ENCODE assay signal across 11 mouse cellular contexts in genomic region chr8:108595061-108595419, GRCm38 (mm10).
DNase-seq lines count a peak whose midpoint lies in the region; ATAC-seq and TF ChIP-seq lines count a peak whose summit lies in the region.
"Had no signal": no experiment of that assay in that cellular context is flagged by ENCODE, and none has a peak within 500 bp of the region (broad histone marks: within the 10 kb centered on the region; RNA-seq: fewer than 3 reads in every experiment).

No protein-coding gene starts in this region.

- intact Hi-C loops in gastrocnemius, adult 2 months (cut with DNase I) = no loop called here
- intact Hi-C loops in gastrocnemius, postnatal 36 days (cut with DNase I) = no loop called here

- no peak for DNase-seq in gastrocnemius, adult 2 months
- DNase-seq in gastrocnemius, postnatal 36 days = no peak
- no peak for DNase-seq in lung, embryonic 14.5 days
- DNase-seq in lung, postnatal 25 days (ENCODE audit: low spot score) = no peak
- peak; percentile 49 for DNase-seq in embryo, embryonic 10.5 days (ENCODE audit: low spot score)
- no peak for DNase-seq in frontal cortex, postnatal 10 days (ENCODE audit: low spot score in 2 of 2)
- no peak for DNase-seq in retina, embryonic 14.5 days (ENCODE audit: low spot score)
- DNase-seq: cerebellum, postnatal 36 days had no signal

- no peaks in the 10 kb centered on the region for H3K9me3 ChIP-seq in lung, embryonic 14.5 days (ENCODE audit: low read depth, low read length)
- H3K9me3 ChIP-seq: liver, embryonic 12.5 days had no signal

- H3K36me3 ChIP-seq in lung, embryonic 14.5 days (ENCODE audit: insufficient read depth) = no peaks in the 10 kb centered on the region
- H3K36me3 ChIP-seq: liver, embryonic 12.5 days had no signal

- 63% methylated on average over 9 of the region's 9 CpGs for WGBS in lung, embryonic 14.5 days

- H3K27me3 ChIP-seq in lung, embryonic 14.5 days (ENCODE audit: insufficient read depth, low read length) = no peaks in the 10 kb centered on the region
- H3K27me3 ChIP-seq: liver, embryonic 12.5 days had no signal

- no peak overlapping the region for H3K9ac ChIP-seq in lung, embryonic 14.5 days
- H3K9ac ChIP-seq: liver, embryonic 12.5 days had no signal

- ATAC-seq in lung, embryonic 14.5 days (ENCODE audit: insufficient read depth) = no peak
- peak; percentile 44 for ATAC-seq in megakaryocyte progenitor cell, adult 5-6 weeks (replicated peaks; ENCODE audit: poor library complexity)
- ATAC-seq: liver, embryonic 12.5 days had no signal

- H3K4me3 ChIP-seq in gastrocnemius, adult 2 months = no peak overlapping the region
- H3K4me3 ChIP-seq in lung, embryonic 14.5 days (ENCODE audit: low read depth, low read length) = no peak overlapping the region
- H3K4me3 ChIP-seq: liver, embryonic 12.5 days; myocyte had no signal

- H3K27ac ChIP-seq in gastrocnemius, adult 2 months = peak overlapping the region; percentile 49
- H3K27ac ChIP-seq in lung, embryonic 14.5 days (ENCODE audit: low read depth) = peak overlapping the region; percentile 94
- H3K27ac ChIP-seq: liver, embryonic 12.5 days had no signal

- H3K4me1 ChIP-seq in lung, embryonic 14.5 days (ENCODE audit: insufficient read depth) = peaks cover 38% of the 10 kb centered on the region

- H3K4me2 ChIP-seq in lung, embryonic 14.5 days = no peak overlapping the region
- H3K4me2 ChIP-seq: liver, embryonic 12.5 days had no signal

- TF ChIP-seq CTCF in gastrocnemius, adult 2 months (IDR thresholded peaks at IDR 0.05) = no peak
- TF ChIP-seq CTCF in lung, embryonic 14.5 days (IDR thresholded peaks at IDR 0.05; ENCODE audit: low read depth) = no peak
